ENCODE assay signal across 24 mouse cellular contexts in genomic region chr9:100277361-100277760, GRCm38 (mm10).
DNase-seq lines count a peak whose midpoint lies in the region; ATAC-seq and TF ChIP-seq lines count a peak whose summit lies in the region.
"Had no signal": no experiment of that assay in that cellular context is flagged by ENCODE, and none has a peak within 500 bp of the region (broad histone marks: within the 10 kb centered on the region; RNA-seq: fewer than 3 reads in every experiment).

No protein-coding gene starts in this region.

- H3K9me3 ChIP-seq in hindbrain, postnatal 0 days (ENCODE audit: low read length), result no peaks in the 10 kb centered on the region
- H3K9me3 ChIP-seq in hindbrain, embryonic 14.5 days (ENCODE audit: control insufficient read depth, low read length), result no peaks in the 10 kb centered on the region
- no peaks in the 10 kb centered on the region for H3K9me3 ChIP-seq in stomach, postnatal 0 days (ENCODE audit: control insufficient read depth, low read length)
- H3K9me3 ChIP-seq: embryonic facial prominence, embryonic 12.5 days; embryonic facial prominence, embryonic 15.5 days; hindbrain, embryonic 12.5 days had no signal

- no peak for ATAC-seq in hindbrain, postnatal 0 days
- ATAC-seq in hindbrain, embryonic 14.5 days (ENCODE audit: low FRiP score), result no peak
- no peak for ATAC-seq in stomach, postnatal 0 days (ENCODE audit: low FRiP score, low TSS enrichment)
- ATAC-seq: forebrain, embryonic 14.5 days; forebrain, postnatal 0 days; hindbrain, embryonic 16.5 days; inflammation-experienced regulatory T-cells, adult 6 months; Patski had no signal

- WGBS in hindbrain, postnatal 0 days, result 48% methylated on average over 13 of the region's 13 CpGs
- 58% methylated on average over 13 of the region's 13 CpGs for WGBS in hindbrain, embryonic 14.5 days
- 52% methylated on average over 13 of the region's 13 CpGs for WGBS in stomach, postnatal 0 days

- peak; percentile 43 to 65 for DNase-seq in cerebellum, postnatal 14 days
- DNase-seq in cerebellum, adult 9-10 months, result no peak
- DNase-seq in hindbrain, postnatal 0 days (ENCODE audit: low spot score), result peak; percentile 36
- DNase-seq in hindbrain, embryonic 14.5 days (ENCODE audit: low spot score), result no peak
- DNase-seq in left cerebral cortex, postnatal 4 days, result peak; percentile 43
- no peak for DNase-seq in left cerebral cortex, adult 9 months (ENCODE audit: low spot score in 2 of 2)
- peak; percentile 16 for DNase-seq in stomach, postnatal 0 days (ENCODE audit: low spot score)
- DNase-seq: adrenal gland, postnatal 10 days; adrenal gland, postnatal 36 days; B cell, adult 2 months; cerebellum, adult 11 months; cerebellum, adult 8-10 months; forebrain, postnatal 0 days; gastrocnemius, postnatal 25 days; kidney, adult 11 months had no signal

- H3K4me3 ChIP-seq in hindbrain, postnatal 0 days (ENCODE audit: low read length), result no peak overlapping the region
- no peak overlapping the region for H3K4me3 ChIP-seq in hindbrain, embryonic 14.5 days (replicated peaks; ENCODE audit: low read length)
- no peak overlapping the region for H3K4me3 ChIP-seq in stomach, postnatal 0 days (ENCODE audit: low read depth, low read length)
- H3K4me3 ChIP-seq: embryonic facial prominence, embryonic 12.5 days; embryonic facial prominence, embryonic 15.5 days; hindbrain, embryonic 12.5 days had no signal

- H3K9ac ChIP-seq in hindbrain, postnatal 0 days (replicated peaks; ENCODE audit: low read length), result no peak overlapping the region
- H3K9ac ChIP-seq in hindbrain, embryonic 14.5 days, result no peak overlapping the region
- no peak overlapping the region for H3K9ac ChIP-seq in stomach, postnatal 0 days (ENCODE audit: low read length)
- H3K9ac ChIP-seq: embryonic facial prominence, embryonic 12.5 days; embryonic facial prominence, embryonic 15.5 days; forebrain, postnatal 0 days; hindbrain, embryonic 12.5 days had no signal

- no peaks in the 10 kb centered on the region for H3K27me3 ChIP-seq in hindbrain, postnatal 0 days (ENCODE audit: insufficient read depth, low read length)
- H3K27me3 ChIP-seq in hindbrain, embryonic 14.5 days (ENCODE audit: control insufficient read depth, insufficient read depth, low read length), result no peaks in the 10 kb centered on the region
- H3K27me3 ChIP-seq in stomach, postnatal 0 days (ENCODE audit: control insufficient read depth, insufficient read depth, low read length), result no peaks in the 10 kb centered on the region
- H3K27me3 ChIP-seq: embryonic facial prominence, embryonic 12.5 days; embryonic facial prominence, embryonic 15.5 days had no signal

- H3K4me1 ChIP-seq in hindbrain, postnatal 0 days (ENCODE audit: insufficient read depth, low read length), result peaks cover 5% of the 10 kb centered on the region; the same call in 1 of the 2 replicates
- H3K4me1 ChIP-seq in hindbrain, embryonic 14.5 days (replicated peaks; ENCODE audit: control insufficient read depth, insufficient read depth, low read length), result peaks cover 10% of the 10 kb centered on the region
- H3K4me1 ChIP-seq in stomach, postnatal 0 days (replicated peaks; ENCODE audit: control insufficient read depth, insufficient read depth), result peaks cover 3% of the 10 kb centered on the region; the same call in 1 of the 2 replicates

- no peaks in the 10 kb centered on the region for H3K36me3 ChIP-seq in hindbrain, postnatal 0 days (ENCODE audit: insufficient read depth, low read length)
- H3K36me3 ChIP-seq in hindbrain, embryonic 14.5 days (replicated peaks; ENCODE audit: control insufficient read depth, insufficient read depth), result no peaks in the 10 kb centered on the region
- no peaks in the 10 kb centered on the region for H3K36me3 ChIP-seq in stomach, postnatal 0 days (ENCODE audit: control insufficient read depth, insufficient read depth, low read length)
- H3K36me3 ChIP-seq: embryonic facial prominence, embryonic 12.5 days; embryonic facial prominence, embryonic 15.5 days; G1E; hindbrain, embryonic 12.5 days had no signal

- intact Hi-C loops in left cerebral cortex, postnatal 4 days (cut with DNase I), result no loop called here

- H3K4me2 ChIP-seq in hindbrain, postnatal 0 days (ENCODE audit: low read depth, low read length), result no peak overlapping the region
- no peak overlapping the region for H3K4me2 ChIP-seq in hindbrain, embryonic 14.5 days (replicated peaks)
- H3K4me2 ChIP-seq in stomach, postnatal 0 days (replicated peaks; ENCODE audit: low read depth), result no peak overlapping the region
- H3K4me2 ChIP-seq: embryonic facial prominence, embryonic 12.5 days; embryonic facial prominence, embryonic 15.5 days; heart, embryonic 11.5 days; hindbrain, embryonic 12.5 days had no signal

- TF ChIP-seq CTCF in hindbrain, postnatal 0 days (IDR thresholded peaks at IDR 0.05; ENCODE audit: low read depth), result no peak
- TF ChIP-seq CTCF in stomach, postnatal 0 days (IDR thresholded peaks at IDR 0.05; ENCODE audit: low read depth), result no peak

- H3K27ac ChIP-seq in hindbrain, postnatal 0 days, result no peak overlapping the region
- H3K27ac ChIP-seq in hindbrain, embryonic 14.5 days, result no peak overlapping the region
- no peak overlapping the region for H3K27ac ChIP-seq in stomach, postnatal 0 days (replicated peaks)
- H3K27ac ChIP-seq: embryonic facial prominence, embryonic 12.5 days; embryonic facial prominence, embryonic 15.5 days; hindbrain, embryonic 12.5 days had no signal

- no peak for TF ChIP-seq EP300 in stomach, postnatal 0 days (optimal IDR thresholded peaks at IDR 0.05)

Comparison
In these comparisons a context has a peak if more than half of its experiments do, and no peak if none do; other contexts are left out.
1. DNase-seq: peak in cerebellum, postnatal 14 days (2 of 2), hindbrain, postnatal 0 days (single experiment), left cerebral cortex, postnatal 4 days (single experiment) and stomach, postnatal 0 days (single experiment); none in cerebellum, adult 9-10 months (single experiment), hindbrain, embryonic 14.5 days (single experiment) and left cerebral cortex, adult 9 months (0 of 2).